Mouse (Mus musculus): ENCODE measurements around the gene Dnmt3a. TPM values are rescaled to one million over a fixed set of nuclear protein-coding genes. Genes with fewer than 3 reads are reported as not detected.
A peak's percentile ranks its signal among the peaks of the same experiment; 100 is the strongest.

Gene Dnmt3a
- total RNA-seq, 2 experiments from 2014 or later = 3.5 to 5.3 TPM

DNA sequence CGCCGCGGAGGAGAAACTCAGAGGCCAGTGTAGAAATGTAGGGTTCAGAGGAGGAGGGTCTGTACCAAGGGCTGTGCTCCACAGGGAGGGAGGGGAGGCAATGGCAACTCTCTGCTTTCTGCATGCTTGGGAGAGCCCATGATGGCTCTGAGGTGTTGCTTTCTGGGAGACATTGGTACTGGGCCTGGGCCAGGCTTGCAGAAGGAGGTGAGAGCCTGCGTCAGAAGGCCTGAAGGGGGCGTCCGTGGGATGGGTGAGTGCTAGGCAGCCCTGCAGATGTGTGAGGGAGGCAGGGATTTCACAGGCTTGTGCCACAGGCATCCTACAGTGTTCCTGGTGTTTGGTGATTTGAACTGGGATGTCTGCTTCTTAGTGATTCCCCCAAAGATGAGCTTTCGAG lies 11.2 kb downstream of the Dnmt3a start:
- no peak for ATAC-seq (ENCODE audit: poor library complexity, severe bottlenecking)

DNA sequence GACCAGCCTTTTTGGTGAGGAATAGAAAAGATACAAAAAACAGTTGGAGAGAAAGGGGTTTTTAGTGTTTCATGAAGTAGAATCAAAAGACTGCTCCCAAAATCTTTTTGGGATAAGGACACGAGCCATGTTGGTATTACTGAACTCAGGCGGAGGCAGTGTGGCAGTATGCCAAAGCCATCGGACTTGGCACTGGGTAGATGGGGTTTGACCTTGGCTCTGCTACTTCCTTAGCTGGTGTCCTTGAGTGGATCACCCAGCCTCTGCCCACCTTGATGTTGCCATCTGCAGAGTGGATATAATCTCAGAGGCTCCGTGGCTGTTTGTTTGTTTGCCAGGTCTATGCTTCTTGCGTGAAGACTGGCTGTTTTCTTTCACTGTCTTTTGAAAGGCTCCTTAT lies 11.8 kb downstream of the Dnmt3a start:
- no peak for ATAC-seq (ENCODE audit: poor library complexity, severe bottlenecking)

DNA sequence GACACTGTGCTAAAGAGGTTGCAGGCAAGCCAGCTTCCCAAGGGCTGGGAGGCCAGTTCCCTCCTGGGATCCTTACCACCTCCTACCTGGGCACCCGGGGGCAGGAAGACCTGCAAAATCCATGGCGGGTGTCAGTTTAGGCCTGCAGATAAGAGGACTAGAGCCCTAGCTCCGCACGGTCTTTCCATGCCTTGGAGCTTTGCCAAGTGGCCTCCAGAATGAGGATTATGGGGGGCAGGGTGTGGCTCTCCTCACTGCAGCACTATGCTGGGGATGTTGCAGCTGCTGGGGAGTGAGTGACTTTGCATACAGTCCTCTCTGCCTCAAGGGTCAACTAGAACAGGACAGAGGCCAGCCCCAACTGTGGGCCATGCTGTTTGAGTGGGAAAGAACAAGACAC lies 14.1 kb downstream of the Dnmt3a start:
- no peak for ATAC-seq (ENCODE audit: poor library complexity, severe bottlenecking)

DNA sequence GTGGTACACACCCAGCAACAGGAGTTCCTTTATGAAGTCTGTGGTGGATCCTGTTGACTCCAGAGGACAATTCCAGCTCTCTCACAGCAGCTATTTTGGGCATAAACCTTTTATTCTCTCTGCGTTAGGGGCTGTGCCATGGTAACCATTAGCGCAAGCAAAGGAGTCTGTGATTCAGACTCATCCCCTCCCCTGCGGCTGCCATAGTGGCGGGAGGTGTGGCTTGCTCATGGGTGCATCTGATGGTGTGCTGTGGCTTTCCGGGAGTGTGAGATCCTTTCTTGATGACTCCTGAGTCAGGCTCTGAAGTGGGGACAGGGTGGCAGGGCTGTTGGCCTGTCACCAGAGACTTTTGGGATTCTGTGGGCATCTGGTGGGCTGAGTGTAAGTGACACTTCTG lies 17.6 kb downstream of the Dnmt3a start:
- peak; percentile 45 for ATAC-seq (ENCODE audit: poor library complexity, severe bottlenecking)

DNA sequence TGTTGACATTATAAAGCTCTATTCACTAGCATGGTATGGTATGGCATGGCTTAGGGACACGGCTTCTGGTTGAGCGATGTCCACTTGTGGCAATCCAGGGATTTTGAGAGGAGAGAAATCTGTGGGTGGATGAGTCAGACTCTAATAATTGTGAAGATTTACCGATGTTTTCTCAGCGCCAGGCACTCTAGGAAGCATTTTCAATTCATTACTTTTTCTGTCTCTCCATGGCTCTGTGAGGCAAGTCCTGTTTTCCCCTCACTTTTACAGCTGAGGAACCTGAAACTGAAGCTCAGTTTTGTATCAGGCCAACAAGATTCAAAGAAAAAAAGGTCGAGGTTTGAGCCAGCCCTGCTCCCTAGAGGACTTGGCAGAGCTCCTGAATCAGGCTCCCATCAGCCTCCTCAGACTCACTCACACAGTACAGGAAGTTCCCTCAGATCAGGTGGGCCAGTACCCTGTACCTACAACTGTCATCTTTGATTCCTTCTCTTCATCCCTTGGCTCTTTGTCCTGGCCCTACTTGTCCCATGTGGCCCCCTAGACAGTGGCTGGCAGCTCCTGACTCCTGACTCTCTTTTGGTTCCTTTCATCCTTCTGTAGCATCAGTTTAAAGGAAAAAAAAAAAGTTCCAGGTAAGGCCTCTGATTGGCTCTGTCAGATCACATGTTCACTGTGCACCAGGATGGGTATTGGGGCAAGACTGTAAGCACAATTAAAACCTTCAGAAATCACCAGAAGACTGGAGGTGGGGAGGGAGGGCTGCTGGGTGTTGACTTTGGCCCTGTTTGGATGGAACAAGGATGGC lies 19.3 kb downstream of the Dnmt3a start:
- ATAC-seq (ENCODE audit: poor library complexity, severe bottlenecking) = no peak

DNA sequence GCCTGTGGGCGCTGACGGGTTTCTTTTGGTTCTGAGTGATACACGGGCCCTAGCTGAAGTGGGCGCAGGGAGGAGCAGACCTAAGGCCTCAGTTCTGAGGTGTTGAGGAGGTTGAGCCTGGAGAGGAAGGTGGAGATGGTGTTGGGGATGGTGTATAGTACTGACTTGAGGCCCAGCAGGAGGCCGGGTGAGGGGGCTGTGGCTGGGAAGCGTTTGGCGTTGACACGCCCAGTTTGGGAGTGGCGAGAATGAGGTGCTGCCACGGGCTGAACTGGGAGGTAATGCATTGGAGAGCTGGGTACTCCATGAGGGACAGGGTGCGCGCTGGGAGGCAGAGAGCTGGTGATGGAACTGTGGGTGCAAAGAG lies 19.9 kb downstream of the Dnmt3a start:
- no peak for ATAC-seq (ENCODE audit: poor library complexity, severe bottlenecking)

DNA sequence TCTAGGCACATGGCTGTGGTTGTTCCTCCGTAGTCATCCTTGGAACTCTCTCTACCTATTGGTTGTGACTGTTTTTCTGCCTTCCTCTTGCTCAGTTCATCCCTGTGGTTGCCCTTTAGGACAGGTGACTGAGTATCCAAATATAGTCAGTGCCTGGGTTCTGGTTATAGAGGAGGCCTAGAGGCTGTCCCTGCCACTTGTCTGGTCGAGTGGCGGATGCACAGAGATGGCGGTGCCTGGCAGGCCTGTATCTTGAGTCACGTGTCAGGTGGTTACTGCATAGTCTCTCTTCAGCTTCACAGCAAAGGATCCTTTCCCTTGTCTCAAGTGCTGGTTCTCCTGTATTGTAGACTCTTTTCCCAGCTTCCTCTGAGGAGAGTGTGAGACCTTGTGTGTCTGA lies 22.0 kb downstream of the Dnmt3a start:
- no peak for ATAC-seq (ENCODE audit: poor library complexity, severe bottlenecking)

DNA sequence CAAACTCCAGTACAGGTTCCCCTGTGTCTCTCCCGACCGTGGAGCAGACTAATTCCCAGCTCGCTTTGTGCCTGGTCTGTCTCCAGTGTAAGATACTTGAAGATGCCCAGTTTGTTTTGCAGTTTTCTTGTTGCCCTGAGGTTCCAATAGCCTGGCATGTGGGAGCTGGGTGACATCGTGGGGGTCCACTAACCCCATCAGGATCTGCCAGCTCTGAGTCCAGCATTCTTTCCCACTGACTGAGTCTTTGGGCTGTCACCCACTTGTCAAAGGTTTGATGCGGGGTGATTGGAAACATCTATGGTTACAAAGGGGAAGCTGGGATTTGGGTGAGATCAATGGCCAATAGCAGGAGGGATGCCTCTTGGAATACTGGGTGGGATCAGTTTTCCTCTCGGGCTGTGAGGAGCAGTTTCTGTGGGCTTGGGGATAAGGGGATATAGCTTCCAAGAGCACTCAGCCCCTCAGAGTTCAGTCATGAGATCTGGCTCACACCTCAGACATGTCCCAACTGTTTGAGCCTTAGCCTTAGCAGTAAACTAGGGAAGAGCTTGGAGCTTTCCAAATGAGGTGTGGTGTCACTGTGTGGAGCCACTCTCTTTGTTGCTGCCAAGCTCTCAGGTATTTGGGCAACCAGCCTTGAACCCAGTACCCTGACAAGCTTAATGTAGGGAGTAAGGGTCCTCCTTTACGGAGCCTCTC lies 27.4 kb downstream of the Dnmt3a start:
- no peak for ATAC-seq (ENCODE audit: poor library complexity, severe bottlenecking)

DNA sequence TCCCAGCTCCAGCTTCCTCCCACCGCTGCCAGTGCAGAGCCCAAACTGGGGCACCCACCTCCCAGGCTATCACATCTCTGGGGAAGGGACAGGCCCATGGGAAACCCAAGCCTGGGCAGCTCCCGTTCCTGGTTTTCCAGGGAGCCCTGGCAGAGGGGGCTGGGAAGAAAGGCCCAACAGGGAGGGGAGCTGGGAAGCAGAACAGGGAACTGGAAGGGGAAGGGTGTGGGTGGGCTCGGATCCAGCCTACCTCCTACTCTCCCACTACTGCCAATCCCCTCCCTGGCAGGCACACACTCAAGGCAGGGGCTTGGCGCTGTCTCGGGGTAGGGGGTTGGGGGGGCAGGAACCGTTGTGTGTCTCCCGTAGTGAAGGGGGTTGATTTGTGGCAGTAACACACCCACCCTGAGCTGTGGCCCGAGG lies 28.1 kb downstream of the Dnmt3a start:
- 0 out of 2 replicates have a peak, but pooled peaks have one; percentile 9 for ATAC-seq (ENCODE audit: poor library complexity, severe bottlenecking)

DNA sequence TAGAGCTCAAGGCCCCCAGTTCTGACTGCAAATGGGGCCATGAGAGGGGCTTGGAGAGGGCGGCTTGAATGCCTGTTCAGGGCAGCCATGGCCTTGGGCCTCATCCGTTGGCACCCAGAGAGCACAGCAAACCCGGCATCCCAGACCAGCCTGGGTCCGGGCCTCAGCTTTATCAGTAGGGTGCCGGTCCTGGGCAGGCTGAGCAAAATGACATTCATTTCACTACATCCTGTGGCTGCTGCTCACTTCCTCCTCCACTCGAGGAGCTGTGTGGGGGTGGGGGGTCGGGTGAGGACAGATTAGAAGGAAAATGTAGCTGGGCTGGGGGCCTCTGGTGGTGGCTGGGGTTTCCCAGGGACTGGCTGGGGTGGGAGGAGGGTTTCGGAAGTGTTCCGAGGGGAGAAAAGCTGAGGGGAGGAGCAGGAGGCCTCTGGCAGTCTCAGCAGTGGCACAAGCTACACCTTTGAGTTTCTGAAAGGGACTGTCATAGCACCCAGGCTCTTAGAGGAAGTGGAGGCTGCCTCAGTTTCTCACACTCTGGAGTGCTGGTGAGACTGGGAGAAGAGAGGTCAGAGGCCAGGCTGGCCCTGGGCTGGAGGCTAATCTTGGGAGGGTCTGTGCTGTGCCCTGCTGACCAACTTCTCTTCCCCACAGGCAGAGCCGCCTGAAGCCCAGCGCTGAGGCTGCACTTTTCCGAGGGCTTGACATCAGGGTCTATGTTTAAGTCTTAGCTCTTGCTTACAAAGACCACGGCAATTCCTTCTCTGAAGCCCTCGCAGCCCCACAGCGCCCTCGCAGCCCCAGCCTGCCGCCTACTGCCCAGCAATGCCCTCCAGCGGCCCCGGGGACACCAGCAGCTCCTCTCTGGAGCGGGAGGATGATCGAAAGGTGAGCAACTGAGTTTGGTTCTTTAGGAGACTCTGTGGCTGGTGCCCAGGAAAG lies 28.8 kb downstream of the Dnmt3a start:
- ATAC-seq (ENCODE audit: poor library complexity, severe bottlenecking) = peak; percentile 86

DNA sequence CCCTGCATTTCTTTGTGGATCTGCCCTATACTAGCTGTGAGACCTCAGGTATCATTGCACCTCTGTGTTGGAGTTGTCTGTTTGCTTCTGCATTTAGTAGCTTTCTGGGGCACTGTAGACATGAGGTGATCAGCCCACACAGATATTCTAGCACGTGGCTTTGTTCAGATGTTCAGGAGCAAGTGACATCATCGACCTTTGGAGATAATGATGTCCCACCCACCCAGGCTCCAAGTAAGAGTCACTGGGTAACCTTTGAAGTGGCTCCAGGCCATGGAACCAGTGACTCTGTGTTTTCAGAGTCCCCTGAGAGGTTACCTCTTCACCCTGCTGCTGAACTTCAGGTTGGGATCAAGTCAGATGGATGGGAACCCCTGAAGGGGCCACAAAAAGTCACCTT lies 29.8 kb downstream of the Dnmt3a start:
- no peak for ATAC-seq (ENCODE audit: poor library complexity, severe bottlenecking)

DNA sequence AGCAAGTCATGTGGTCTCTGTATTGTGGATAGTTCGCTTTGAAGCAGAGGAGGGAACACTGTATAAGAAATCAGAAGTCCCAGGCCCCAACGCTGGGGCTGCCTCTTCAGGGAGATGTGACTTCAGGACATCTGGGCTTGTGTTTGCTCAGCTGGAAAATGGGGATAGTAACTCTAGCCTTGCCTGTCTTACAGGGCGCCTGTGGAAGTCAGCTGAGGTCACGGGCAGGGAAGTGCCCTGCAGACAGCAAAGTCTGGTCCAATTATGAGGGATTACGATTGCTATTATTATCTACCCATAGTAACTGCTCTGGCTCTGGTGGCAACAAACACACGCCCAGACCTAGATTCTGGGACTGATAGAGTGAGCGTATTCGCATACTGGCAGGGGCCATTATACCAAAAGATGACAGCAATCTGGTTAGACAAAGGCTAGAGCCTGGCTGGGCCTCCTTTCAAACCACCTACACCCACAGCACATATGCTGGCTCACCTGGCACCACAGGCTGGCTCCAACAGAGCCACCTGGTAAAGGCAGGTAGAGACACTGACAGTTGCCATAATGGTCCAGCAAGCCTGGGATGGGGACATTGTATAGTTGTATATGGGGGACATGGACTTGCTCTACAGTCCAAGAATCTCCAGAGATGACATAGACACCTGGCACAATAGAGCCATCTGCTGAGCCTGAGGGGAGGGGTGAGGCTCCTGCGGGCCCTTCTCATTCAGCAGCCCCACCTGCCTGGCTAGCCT lies 31.4 kb downstream of the Dnmt3a start:
- no peak for ATAC-seq (ENCODE audit: poor library complexity, severe bottlenecking)

DNA sequence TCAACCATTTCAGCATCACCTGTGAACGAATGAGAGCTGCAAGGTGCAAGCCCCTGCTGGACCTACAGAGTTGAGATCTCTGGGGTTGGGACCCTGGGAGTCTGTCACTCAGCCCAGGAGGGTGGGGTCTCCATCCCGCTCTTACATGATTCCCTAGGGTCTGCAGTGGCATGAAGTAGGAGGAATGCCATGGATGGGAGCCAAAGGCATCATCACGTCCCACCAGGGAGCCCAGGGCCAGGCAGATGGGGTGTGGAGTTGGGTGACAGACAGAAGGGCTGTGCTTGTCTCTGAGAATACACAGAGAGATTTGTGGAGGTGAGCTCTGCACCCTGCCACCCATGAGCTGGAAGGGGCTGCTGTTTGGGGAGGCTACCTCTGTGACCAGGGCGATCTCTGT lies 32.2 kb downstream of the Dnmt3a start:
- ATAC-seq (ENCODE audit: poor library complexity, severe bottlenecking) = no peak

DNA sequence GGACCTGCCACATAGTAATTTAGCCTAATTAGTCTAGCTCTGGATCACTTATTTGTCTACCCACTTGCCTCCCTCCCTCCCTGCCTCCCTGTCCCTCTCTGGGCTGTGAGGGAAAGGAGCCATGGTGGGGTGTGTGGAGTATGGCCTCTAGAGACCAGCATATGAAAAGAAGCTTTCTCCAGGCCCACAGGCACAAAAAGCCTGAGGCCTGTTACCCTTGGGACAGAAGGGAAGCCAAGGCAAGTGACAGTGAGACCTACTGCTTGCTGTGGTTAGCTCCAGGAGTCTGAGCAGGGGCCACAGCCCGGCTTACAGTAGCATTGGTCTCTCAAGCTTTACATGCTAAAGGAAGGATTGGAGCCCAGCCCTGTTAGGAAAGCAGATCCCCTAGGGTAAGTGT lies 33.9 kb downstream of the Dnmt3a start:
- ATAC-seq (ENCODE audit: poor library complexity, severe bottlenecking) = no peak

DNA sequence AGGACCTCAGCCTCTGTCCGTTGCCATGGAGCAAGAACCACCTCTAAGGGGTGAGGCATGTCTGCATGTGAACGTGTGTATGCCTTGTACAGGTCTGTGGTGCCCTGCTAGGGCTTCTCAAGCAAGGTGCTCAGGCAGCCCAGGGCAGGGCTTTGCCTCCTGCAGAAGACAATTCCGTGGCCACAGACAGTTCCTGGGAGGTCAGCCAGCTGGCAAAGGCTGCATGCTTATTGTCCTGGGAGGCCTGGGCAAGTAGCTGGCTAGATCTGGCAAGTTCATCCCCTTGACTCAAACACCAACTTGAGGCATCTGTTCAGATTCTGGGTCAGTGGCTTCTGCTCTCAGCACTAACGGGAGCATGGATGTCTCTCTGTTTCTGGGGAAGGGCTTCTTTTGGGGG lies 35.3 kb downstream of the Dnmt3a start:
- no peak for ATAC-seq (ENCODE audit: poor library complexity, severe bottlenecking)

DNA sequence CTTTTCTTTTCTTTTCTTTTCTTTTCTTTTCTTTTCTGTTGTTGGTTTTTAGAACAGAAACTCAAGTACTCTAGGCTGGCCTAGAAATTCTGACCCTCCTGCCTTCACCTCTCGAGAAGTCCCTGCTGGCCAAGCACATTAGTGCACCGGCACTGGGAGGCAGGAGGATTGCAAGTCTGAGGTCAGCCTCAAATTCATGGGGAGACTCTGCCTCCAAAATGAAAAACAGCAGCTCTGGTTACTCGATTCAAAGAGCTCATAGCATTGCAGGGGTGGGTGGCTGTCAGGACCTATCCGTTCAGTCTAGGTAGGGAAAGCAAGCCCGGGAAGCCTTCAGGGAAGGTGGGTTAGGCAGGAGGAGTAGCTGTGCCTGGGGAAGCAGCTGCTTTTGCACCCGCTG lies 37.0 kb downstream of the Dnmt3a start:
- no peak for ATAC-seq (ENCODE audit: poor library complexity, severe bottlenecking)

DNA sequence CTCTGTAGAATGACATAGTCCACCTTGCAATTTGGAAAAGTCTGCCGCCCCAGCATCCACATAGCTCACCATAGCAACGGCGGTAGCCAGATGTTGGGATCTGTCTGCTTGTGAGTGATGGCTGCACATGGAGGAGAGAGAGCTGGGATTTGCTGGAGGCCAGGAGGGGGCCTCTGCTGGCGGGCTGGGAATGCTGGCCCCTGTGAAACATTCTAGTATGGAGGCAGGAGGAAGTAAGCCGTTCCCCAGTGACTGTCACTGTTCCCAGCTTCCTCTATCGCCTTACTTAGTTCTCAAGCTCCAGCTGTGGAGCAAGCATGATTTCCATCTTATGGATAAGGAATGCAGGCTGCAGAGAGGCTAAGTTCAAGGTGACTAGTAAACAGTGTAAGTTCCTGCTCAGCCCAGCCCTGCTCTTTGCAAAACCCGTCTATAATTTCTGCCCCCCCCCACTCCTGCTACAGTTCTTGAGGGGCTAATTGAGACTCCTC lies 37.6 kb downstream of the Dnmt3a start:
- peak; percentile 70 for ATAC-seq (ENCODE audit: poor library complexity, severe bottlenecking)

DNA sequence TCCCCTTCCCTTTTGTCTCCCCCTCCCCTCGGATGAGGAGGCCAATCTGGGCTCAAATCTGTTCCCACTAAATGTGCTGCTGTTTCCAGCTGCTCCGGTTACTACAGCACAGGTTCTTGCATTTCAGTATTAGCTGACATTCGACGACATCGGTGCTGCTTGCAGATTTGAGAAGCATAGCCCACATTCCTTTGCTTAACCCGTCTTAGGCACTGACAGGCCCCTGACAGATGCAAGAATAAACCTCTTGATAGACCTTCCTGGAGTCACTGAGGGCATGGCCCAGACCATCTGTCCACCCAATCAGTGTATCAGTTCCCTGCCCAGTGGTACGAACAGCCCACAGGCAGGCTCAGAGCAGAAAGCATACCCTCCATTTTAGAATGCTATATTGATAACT lies 38.1 kb downstream of the Dnmt3a start:
- no peak for ATAC-seq (ENCODE audit: poor library complexity, severe bottlenecking)

DNA sequence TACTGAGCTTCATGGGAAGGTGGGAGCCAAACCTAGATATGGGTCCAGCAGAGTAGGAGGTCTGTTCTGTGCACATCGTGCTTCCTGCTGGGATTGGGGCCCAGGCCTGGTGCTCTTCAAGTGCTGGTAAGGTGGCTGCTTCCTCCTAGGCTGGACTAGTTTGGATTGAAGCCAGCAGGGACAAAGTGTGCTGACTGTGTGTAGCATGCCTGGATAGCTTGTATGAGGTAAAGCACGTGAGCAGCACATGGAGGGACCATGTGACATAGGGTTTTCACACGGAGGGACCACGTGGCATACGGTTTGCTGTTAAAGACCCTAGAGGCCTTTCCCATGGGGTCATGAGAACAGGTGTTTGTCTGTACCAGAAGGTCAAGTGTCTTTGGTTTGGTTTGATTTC lies 38.5 kb downstream of the Dnmt3a start:
- no peak for ATAC-seq (ENCODE audit: poor library complexity, severe bottlenecking)

DNA sequence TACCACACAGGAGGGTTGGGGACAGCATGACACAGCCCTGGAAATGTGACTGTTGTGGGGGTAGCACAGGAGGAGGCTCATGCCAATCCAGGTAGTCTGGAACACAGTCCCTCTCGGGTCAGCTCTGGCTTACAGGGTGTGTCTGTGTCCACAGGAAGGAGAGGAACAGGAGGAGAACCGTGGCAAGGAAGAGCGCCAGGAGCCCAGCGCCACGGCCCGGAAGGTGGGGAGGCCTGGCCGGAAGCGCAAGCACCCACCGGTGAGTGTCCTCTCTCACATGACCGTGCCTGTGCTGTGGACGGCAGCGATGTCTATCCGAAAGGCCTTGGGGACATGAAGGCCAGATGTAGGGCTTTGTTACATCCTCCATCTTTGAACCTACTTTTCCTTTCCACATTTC lies 43.7 kb downstream of the Dnmt3a start:
- no peak for ATAC-seq (ENCODE audit: poor library complexity, severe bottlenecking)

DNA sequence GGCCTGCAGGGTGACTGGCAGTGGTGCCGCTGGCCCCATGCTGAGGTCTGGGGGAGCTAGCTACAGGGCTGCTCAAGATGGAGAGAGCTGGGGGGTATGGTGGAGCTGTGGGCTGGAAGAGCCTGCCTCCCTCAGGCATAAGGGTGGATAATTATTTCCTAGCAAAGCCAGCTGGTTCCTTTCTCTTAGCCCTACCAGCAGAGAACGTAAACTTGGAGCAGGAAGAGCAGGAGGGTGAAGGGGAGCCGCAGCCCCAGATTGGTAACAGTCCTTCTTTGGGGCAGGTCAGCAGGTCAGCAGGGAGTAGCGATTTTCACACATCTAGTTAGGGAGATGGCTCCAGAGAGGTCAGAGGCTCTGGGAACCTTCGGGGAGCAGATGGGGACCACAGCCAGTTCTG lies 44.4 kb downstream of the Dnmt3a start:
- no peak for ATAC-seq (ENCODE audit: poor library complexity, severe bottlenecking)
